Mouse (Mus musculus) neural tube, embryonic 11.5 days (tissue): ENCODE results near the gene Olfr641. TPM values are rescaled to one million over a fixed set of nuclear protein-coding genes. Genes with fewer than 3 reads are reported as not detected.

ENCODE experiments used
- ATAC-seq: fragments of 200-750 bp; cut with Nextera tagmentation; 2 replicates; pipeline ENCODE4 v1.8.0; 2017; ENCODE audit warnings: moderate number of reproducible peaks, mild to moderate bottlenecking, moderate TSS enrichment, moderate library complexity; ENCODE audit not compliant: insufficient read depth, low FRiP score, low TSS enrichment
- DNase-seq: peaks from one replicate; pipeline ENCODE4 v3.0.0-alpha.2; 2015; ENCODE audit warnings: low spot score
- H3K27ac ChIP-seq: fragments of 300-500 bp; sonication (generic); 2 replicates; pipeline ENCODE4 v1.5.1; 2014; ENCODE audit warnings: low read depth, mild to moderate bottlenecking, low read length
- H3K27me3 ChIP-seq: fragments of 300-500 bp; sonication (generic); 2 replicates; pipeline ENCODE4 v1.6.1; 2014; ENCODE audit warnings: mild to moderate bottlenecking, low read length, mixed read lengths; ENCODE audit not compliant: control insufficient read depth, insufficient read depth
- H3K36me3 ChIP-seq: fragments of 300-500 bp; sonication (generic); 2 replicates; pipeline ENCODE4 v1.6.1; 2014; ENCODE audit warnings: mild to moderate bottlenecking, low read length, moderate library complexity, mixed read lengths; ENCODE audit not compliant: control insufficient read depth, insufficient read depth
- H3K4me1 ChIP-seq: fragments of 300-500 bp; sonication (generic); 2 replicates; pipeline ENCODE4 v1.6.1; 2014; ENCODE audit warnings: low read length, mixed read lengths; ENCODE audit not compliant: control insufficient read depth, insufficient read depth
- H3K4me2 ChIP-seq: fragments of 300-500 bp; sonication (generic); 2 replicates; pipeline ENCODE4 v1.6.1; 2014; ENCODE audit warnings: low read depth, mild to moderate bottlenecking, moderate library complexity
- H3K4me3 ChIP-seq: fragments of 300-500 bp; sonication (generic); 2 replicates; pipeline ENCODE4 v1.5.1; 2014; ENCODE audit warnings: low read depth, low read length
- H3K9ac ChIP-seq: fragments of 300-500 bp; sonication (generic); 2 replicates; pipeline ENCODE4 v1.6.1; 2014; ENCODE audit warnings: mild to moderate bottlenecking, low read length
- H3K9me3 ChIP-seq: fragments of 300-500 bp; sonication (generic); 2 replicates; pipeline ENCODE4 v1.6.1; 2016; ENCODE audit warnings: low read length; ENCODE audit not compliant: control insufficient read depth
- WGBS: fragments of 180-500 bp; shearing (Covaris S2); extraction: QIAGEN DNeasy Blood & Tissue Kit; methylation state at CpG from one replicate; pipeline ENCODE4 v1.1.7; 2014; 5-methylcytosine and 5-hydroxymethylcytosine counted together
- polyA plus RNA-seq: library from polyadenylated mRNA; unstranded; fragments of >200 nt; fragmentation: Nextera tagmentation; extraction: Ambion mirVana; gene quantifications from 2 replicates; pipeline ENCODE4 v1.2.1, GENCODE M21; 2014

Gene Olfr641
- polyA plus RNA-seq, result not detected in 2 replicates

DNA sequence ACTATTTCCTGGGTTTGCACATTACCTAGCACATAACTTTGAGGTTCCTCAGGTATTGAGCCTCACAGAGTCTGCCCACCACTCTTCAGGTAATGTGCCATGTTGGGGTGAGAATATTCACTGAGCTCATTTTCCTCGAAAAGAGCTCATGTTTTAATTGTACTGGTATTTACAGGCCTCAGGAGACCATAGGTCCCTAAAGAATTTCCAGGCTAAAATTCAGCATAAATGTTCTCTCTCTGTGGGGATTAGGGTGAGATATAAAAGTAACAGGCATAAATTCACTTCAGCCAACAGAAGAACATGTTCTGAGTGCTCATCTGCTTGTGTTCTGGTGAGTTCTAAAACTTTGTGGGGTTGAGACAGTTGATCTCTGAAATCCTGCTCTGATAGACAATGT lies at the start of gene Olfr641:
Olfr641 (plus strand) TSS at position 301 of the 400 bp plus-strand sequence.
- ATAC-seq (no peak), DNase-seq (no peak)
- Histone ChIP-seq H3K4me2 (no peak within 1 kb of the TSS), H3K27me3 (no peaks in the 10 kb centered on the region), H3K9me3 (no peaks in the 10 kb centered on the region), H3K9ac (no peak within 1 kb of the TSS), H3K27ac (no peak within 1 kb of the TSS), H3K36me3 (no peaks in the 10 kb centered on the region), H3K4me3 (no peak within 1 kb of the TSS), H3K4me1 (no peaks in the 10 kb centered on the region)
- WGBS, result 80% methylated on average over 1 of the region's 1 CpGs

GRCm38 (mm10) chr7:103998446-103998845 lies 36.8 kb upstream of the Olfr641 start, which contains the start of gene Olfr638:
Gene Olfr638, plus strand, starts transcription at chr7:103998746.
- DNase-seq (no peak), ATAC-seq (no peak)
- Histone ChIP-seq H3K9ac (no peak within 1 kb of the TSS), H3K4me2 (no peak within 1 kb of the TSS), H3K27me3 (no peaks in the 10 kb centered on the region), H3K9me3 (no peaks in the 10 kb centered on the region), H3K36me3 (no peaks in the 10 kb centered on the region), H3K4me3 (no peak within 1 kb of the TSS), H3K4me1 (no peaks in the 10 kb centered on the region), H3K27ac (no peak within 1 kb of the TSS)

- no peak overlapping the region for H3K4me2 ChIP-seq
- H3K9ac ChIP-seq, result no peak overlapping the region
- H3K27ac ChIP-seq, result no peak overlapping the region
- H3K4me3 ChIP-seq, result no peak overlapping the region
- DNase-seq, result no peak
- no peaks in the 10 kb centered on the region for H3K27me3 ChIP-seq
- ATAC-seq, result no peak
- no peaks in the 10 kb centered on the region for H3K36me3 ChIP-seq
- no peaks in the 10 kb centered on the region for H3K4me1 ChIP-seq
- H3K9me3 ChIP-seq, result no peaks in the 10 kb centered on the region
Measured at GRCm38 (mm10) chr7:103999124-103999523, 36.1 kb upstream of the Olfr641 start.

GRCm38 (mm10) chr7:104017203-104017602 lies 18.0 kb upstream of the Olfr641 start, which contains the start of gene Olfr639:
Gene Olfr639, minus strand, starts transcription at chr7:104017303.
- H3K9ac ChIP-seq, result no peak within 1 kb of the TSS
- no peaks in the 10 kb centered on the region for H3K9me3 ChIP-seq
- H3K27me3 ChIP-seq, result no peaks in the 10 kb centered on the region
- no peaks in the 10 kb centered on the region for H3K4me1 ChIP-seq
- no peak for ATAC-seq
- no peaks in the 10 kb centered on the region for H3K36me3 ChIP-seq
- no peak within 1 kb of the TSS for H3K27ac ChIP-seq
- H3K4me3 ChIP-seq, result no peak within 1 kb of the TSS
- no peak within 1 kb of the TSS for H3K4me2 ChIP-seq
- DNase-seq, result no peak

DNA sequence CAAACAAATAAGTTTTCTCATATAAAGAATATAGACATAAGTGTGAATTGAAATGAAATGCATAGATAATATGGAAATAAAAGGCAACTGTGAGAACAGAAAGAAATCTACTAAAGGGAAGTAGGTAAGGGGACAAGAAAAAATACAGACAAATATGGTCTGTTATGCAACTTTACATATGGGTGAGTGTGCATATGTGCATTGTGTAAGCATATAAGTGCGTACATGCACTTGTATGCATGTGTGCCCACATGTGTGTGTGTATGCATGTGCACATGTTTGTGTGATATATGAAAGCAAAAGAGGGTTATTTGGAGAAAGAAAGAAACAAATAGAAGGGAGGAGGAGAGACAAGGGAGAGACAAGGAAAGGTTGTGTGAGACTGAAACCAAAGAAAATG lies 16.3 kb upstream of the Olfr641 start:
- DNase-seq, result no peak
- H3K27ac ChIP-seq, result no peak overlapping the region
- no peak overlapping the region for H3K4me3 ChIP-seq
- no peak overlapping the region for H3K9ac ChIP-seq
- no peaks in the 10 kb centered on the region for H3K9me3 ChIP-seq
- 96% methylated on average over 1 of the region's 1 CpGs for WGBS
- no peak overlapping the region for H3K4me2 ChIP-seq
- H3K4me1 ChIP-seq, result no peaks in the 10 kb centered on the region
- H3K27me3 ChIP-seq, result no peaks in the 10 kb centered on the region
- no peaks in the 10 kb centered on the region for H3K36me3 ChIP-seq
- no peak for ATAC-seq

GRCm38 (mm10) chr7:104021651-104022050 lies 13.6 kb upstream of the Olfr641 start:
- H3K9ac ChIP-seq, result no peak overlapping the region
- no peak overlapping the region for H3K27ac ChIP-seq
- H3K9me3 ChIP-seq, result no peaks in the 10 kb centered on the region
- no peak overlapping the region for H3K4me2 ChIP-seq
- DNase-seq (no peak), ATAC-seq (no peak)
- H3K27me3 ChIP-seq, result no peaks in the 10 kb centered on the region
- H3K36me3 ChIP-seq, result no peaks in the 10 kb centered on the region
- no peaks in the 10 kb centered on the region for H3K4me1 ChIP-seq
- H3K4me3 ChIP-seq, result no peak overlapping the region
- WGBS, result 92% methylated on average over 6 of the region's 6 CpGs

DNA sequence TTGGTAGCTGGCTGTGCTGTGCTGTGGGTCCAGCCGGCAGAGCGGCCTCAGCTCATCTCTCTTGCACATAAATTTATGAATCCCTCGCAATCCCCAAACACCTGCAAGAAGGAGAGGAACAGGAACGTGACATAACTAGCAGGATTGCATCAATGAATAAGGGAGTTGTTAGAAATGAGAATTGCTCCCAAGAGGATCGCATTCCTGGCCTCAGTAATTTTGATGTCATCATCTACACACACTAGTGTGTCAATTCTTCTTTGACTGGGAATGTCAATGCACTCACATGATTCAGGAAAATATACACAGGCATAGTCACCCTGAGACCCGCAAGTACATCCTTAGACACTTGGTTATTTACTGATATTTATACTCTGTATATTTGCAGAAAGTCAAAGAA lies 9.8 kb upstream of the Olfr641 start, which contains the start of gene Olfr640:
Olfr640 (minus strand) TSS at position 101 of the 400 bp plus-strand sequence.
- no peak within 1 kb of the TSS for H3K9ac ChIP-seq
- no peaks in the 10 kb centered on the region for H3K36me3 ChIP-seq
- DNase-seq (no peak), ATAC-seq (no peak)
- H3K27ac ChIP-seq, result no peak within 1 kb of the TSS
- H3K4me3 ChIP-seq, result no peak within 1 kb of the TSS
- H3K9me3 ChIP-seq, result no peaks in the 10 kb centered on the region
- no peaks in the 10 kb centered on the region for H3K4me1 ChIP-seq
- no peaks in the 10 kb centered on the region for H3K27me3 ChIP-seq
- H3K4me2 ChIP-seq, result no peak within 1 kb of the TSS
- WGBS, result 86% methylated on average over 6 of the region's 6 CpGs

DNA sequence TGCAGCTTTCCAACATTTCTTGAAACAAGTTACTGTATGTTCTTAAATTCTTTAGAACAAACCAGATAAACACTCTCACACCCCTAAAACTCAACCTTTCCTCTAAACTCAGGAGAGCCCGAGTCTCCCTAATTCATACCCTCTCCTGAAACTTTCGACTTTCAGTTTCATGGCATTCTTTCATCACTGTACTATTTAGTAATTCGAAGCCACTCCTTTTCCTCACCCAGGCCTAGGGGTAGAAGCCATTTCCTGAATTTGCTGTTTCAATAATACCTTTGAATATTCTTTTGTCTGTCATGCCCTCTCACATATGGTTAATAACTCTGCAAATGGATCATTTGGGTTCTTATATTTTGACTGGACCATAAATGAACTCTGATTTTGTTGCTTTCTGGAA lies 8.3 kb upstream of the Olfr641 start:
- Histone ChIP-seq H3K27ac (no peak overlapping the region), H3K27me3 (no peaks in the 10 kb centered on the region), H3K9me3 (no peaks in the 10 kb centered on the region), H3K4me3 (no peak overlapping the region), H3K36me3 (no peaks in the 10 kb centered on the region), H3K4me1 (no peaks in the 10 kb centered on the region), H3K9ac (no peak overlapping the region), H3K4me2 (no peak overlapping the region)
- DNase-seq (no peak), ATAC-seq (no peak)
- 84% methylated on average over 3 of the region's 3 CpGs for WGBS

DNA sequence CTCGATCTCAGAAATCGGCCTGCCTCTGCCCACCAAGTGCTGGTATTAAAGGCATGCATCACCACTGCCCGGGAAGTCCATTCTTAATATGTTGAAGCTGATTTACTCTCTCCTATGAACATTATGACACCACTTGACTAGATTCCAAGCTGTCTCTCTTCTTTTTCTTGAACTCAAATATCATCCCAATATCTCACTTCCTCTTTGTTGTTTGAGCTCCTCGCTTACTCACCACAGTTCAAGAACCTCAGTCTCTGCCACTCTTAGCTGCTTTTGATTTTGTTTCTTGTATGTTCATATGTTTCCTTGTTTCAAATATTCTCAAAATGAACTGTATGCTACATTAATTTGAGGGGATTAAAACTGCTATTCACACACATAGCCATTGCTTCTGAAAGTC lies 15.5 kb downstream of the Olfr641 start:
- no peak for ATAC-seq
- Histone ChIP-seq H3K4me3 (no peak overlapping the region), H3K9ac (no peak overlapping the region), H3K36me3 (no peaks in the 10 kb centered on the region), H3K4me2 (no peak overlapping the region), H3K9me3 (no peaks in the 10 kb centered on the region), H3K27me3 (no peaks in the 10 kb centered on the region), H3K4me1 (no peaks in the 10 kb centered on the region), H3K27ac (no peak overlapping the region)
- DNase-seq, result no peak
- 94% methylated on average over 4 of the region's 4 CpGs for WGBS
